Mouse (Mus musculus) E14TG2a.4 (cell line): ENCODE results near the gene Il27ra.
A peak's percentile ranks its signal among the peaks of the same experiment; 100 is the strongest.

Experiments
- H3K27me3 ChIP-seq: 2 replicates; pipeline ENCODE4 v1.6.1; 2014; ENCODE audit warnings: low read length, control low read depth; ENCODE audit not compliant: insufficient read depth
- H3K36me3 ChIP-seq: 2 replicates; pipeline ENCODE4 v1.6.1; 2014; ENCODE audit warnings: low read length, control low read depth; ENCODE audit not compliant: insufficient read depth
- H3K4me1 ChIP-seq: replicated peaks from 2 replicates; pipeline ENCODE4 v1.6.1; 2014; ENCODE audit warnings: low read depth, low read length, control low read depth
- H3K4me3 ChIP-seq: replicated peaks from 2 replicates; pipeline ENCODE4 v1.5.1; 2014; ENCODE audit warnings: mild to moderate bottlenecking, low read length
- H3K9me3 ChIP-seq: 2 replicates; pipeline ENCODE4 v1.6.1; 2014; ENCODE audit warnings: low read length, control low read depth
- CTCF ChIP-seq: conservative IDR thresholded peaks from 2 replicates; pipeline ENCODE4 v1.5.1; 2014; ENCODE audit warnings: low read length
- NANOG ChIP-seq: IDR thresholded peaks from 2 replicates; pipeline ENCODE4 v1.6.1; 2014; ENCODE audit warnings: borderline replicate concordance, low read length, mixed read lengths
- POU5F1 ChIP-seq: IDR thresholded peaks from 2 replicates; pipeline ENCODE4 v1.6.1; 2014; ENCODE audit warnings: low read length, borderline replicate concordance

The Il27ra gene

DNA sequence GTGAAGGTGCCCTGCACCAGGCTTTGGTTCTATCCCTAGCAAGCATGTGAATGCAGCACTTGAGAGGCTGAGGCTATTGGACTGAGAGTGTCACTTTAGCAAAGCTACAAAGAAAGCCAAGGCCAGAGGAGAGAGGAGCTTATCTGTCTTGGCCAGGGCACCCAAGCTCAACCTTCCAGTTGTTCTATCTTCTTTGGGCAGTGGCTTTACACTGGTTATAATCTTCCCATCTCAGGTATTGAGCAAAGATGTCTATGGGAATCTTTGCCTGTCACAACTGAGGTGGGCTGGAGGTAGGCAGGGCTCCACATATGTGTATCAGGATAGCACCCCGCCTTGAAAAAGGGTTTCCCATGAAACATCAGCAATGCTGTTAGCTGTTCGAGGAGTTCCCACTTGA lies 17.9 kb upstream of the Il27ra start:
- Histone ChIP-seq H3K36me3 (no peaks in the 10 kb centered on the region), H3K4me1 (peaks cover 14% of the 10 kb centered on the region), H3K9me3 (peaks cover 18% of the 10 kb centered on the region), H3K27me3 (no peaks in the 10 kb centered on the region), H3K4me3 (no peak overlapping the region)
- no peak for TF ChIP-seq POU5F1
- no peak for TF ChIP-seq NANOG
- no peak for TF ChIP-seq CTCF

DNA sequence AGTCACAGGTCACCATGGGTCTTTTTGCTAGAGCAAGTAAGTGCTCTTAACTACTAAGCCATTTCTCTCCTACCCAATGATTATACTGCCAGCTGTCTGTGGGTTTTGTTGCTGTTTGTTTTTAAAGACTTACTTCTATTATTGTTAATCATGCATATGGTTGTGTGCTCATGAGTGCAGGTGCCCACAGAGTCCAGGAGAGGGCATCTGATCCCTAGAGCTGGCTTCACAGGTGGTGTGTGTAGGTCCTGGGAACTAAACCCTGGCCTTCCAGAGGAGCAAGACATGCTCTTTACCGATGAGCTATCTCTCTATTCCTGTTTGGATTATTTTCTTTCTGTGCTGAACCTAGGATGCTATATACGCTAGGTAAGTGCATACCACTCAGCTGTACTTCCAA lies 16.8 kb upstream of the Il27ra start:
- H3K9me3 ChIP-seq = peaks cover 20% of the 10 kb centered on the region
- no peaks in the 10 kb centered on the region for H3K27me3 ChIP-seq
- no peaks in the 10 kb centered on the region for H3K36me3 ChIP-seq
- H3K4me3 ChIP-seq = no peak overlapping the region
- H3K4me1 ChIP-seq = peaks cover 10% of the 10 kb centered on the region
- no peak for TF ChIP-seq NANOG
- no peak for TF ChIP-seq POU5F1
- TF ChIP-seq CTCF = no peak

DNA sequence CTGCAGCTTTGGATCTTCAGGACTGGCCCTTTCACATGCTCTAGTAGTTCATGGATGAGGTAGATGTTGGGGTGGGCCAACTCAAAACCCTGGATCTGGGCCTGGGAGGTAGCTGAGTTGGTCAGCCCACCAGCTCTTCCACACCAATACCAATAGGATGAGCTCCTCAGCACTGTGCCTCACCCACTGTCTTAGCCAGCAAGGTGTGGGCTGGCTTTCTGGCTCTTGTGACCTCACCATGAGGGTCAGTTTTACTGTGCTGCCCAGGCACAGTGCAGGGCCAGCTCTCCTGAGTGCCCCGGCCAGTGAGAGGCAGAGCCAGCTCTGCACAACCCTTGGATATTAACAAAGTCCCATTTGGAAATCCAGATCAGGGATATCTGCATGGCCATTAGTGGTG lies 15.4 kb upstream of the Il27ra start:
- no peak for TF ChIP-seq POU5F1
- TF ChIP-seq NANOG = no peak
- no peak for TF ChIP-seq CTCF
- peaks cover 20% of the 10 kb centered on the region for H3K9me3 ChIP-seq
- H3K4me3 ChIP-seq = 0 out of 2 replicates have a peak overlapping the region, but pooled peaks have one; percentile 13
- no peaks in the 10 kb centered on the region for H3K27me3 ChIP-seq
- peaks cover 9% of the 10 kb centered on the region; the same call in 1 of the 2 replicates for H3K4me1 ChIP-seq
- no peaks in the 10 kb centered on the region for H3K36me3 ChIP-seq

DNA sequence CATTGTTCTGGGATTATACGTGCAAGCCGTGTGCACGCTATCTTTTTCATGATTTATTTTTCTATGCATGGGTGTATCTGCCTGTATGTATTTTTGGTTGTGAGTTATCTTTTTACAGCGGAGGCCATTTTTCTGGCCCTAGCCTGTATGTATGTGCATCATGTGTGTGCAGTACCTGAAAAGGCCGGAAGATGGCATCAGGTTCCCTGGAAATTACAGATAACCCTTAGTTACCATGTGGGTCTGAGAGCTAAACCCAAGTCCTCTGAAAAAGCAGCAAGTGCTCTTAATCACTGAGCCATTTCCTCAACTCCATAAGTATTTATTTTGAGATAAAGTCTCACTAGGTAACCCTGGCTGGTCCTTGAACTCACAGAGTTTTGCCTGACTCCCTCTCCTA lies 10.8 kb upstream of the Il27ra start:
- TF ChIP-seq CTCF (peak; percentile 75), POU5F1 (no peak)
- Histone ChIP-seq H3K9me3 (peaks cover 20% of the 10 kb centered on the region), H3K4me3 (no peak overlapping the region), H3K36me3 (no peaks in the 10 kb centered on the region), H3K4me1 (peaks cover 9% of the 10 kb centered on the region; the same call in 1 of the 2 replicates), H3K27me3 (0 out of 2 replicates have a peak, but pooled peaks cover 7% of the 10 kb centered on the region)

DNA sequence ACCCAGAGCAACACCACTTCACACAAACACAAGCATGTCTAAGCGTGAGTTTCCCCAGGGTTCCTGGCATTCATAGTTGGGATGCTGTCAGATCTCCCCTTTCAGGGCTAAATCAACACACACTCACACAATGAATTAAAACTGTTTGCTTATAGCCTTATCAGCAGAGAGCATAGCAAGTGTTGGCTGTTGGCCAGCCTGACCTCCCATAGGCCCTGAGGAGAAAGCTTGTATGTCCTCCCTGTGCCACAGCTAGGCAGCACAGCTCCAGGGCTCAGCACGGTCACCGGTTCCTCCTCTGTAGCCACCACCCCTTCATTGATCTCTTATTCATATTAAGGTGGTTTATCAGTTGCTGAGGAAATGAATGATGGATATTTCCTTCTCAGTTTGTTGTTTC lies 10.4 kb upstream of the Il27ra start:
- TF ChIP-seq POU5F1 (no peak), NANOG (no peak), CTCF (no peak)
- H3K27me3 ChIP-seq = peaks cover 9% of the 10 kb centered on the region; the same call in 1 of the 2 replicates
- no peak overlapping the region for H3K4me3 ChIP-seq
- H3K9me3 ChIP-seq = peaks cover 15% of the 10 kb centered on the region
- peaks cover 12% of the 10 kb centered on the region; the same call in 1 of the 2 replicates for H3K4me1 ChIP-seq
- no peaks in the 10 kb centered on the region for H3K36me3 ChIP-seq

DNA sequence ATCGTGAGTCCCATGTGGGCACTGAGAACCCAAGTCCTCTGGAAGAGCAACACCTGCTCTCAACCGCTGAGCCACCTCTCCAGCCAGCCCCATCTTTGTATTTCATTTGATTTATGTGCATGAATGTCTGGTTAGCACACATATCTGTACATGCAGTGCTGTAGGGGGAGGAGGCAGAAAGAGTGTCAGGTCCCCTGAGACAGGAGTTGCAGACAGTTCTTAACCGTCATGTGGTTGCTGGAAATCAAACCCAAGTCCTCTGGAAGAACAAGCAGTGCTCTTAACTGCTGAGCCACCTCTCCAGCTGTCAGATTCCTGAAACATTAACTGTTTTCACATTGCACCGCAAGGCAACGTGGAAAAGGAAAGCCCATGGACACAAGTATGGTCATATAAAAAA lies 5.8 kb upstream of the Il27ra start:
- H3K4me1 ChIP-seq = peaks cover 24% of the 10 kb centered on the region
- H3K4me3 ChIP-seq = no peak overlapping the region
- TF ChIP-seq CTCF (no peak), NANOG (no peak), POU5F1 (no peak)
- H3K36me3 ChIP-seq = no peaks in the 10 kb centered on the region
- peaks cover 34% of the 10 kb centered on the region for H3K27me3 ChIP-seq
- H3K9me3 ChIP-seq = no peaks in the 10 kb centered on the region

DNA sequence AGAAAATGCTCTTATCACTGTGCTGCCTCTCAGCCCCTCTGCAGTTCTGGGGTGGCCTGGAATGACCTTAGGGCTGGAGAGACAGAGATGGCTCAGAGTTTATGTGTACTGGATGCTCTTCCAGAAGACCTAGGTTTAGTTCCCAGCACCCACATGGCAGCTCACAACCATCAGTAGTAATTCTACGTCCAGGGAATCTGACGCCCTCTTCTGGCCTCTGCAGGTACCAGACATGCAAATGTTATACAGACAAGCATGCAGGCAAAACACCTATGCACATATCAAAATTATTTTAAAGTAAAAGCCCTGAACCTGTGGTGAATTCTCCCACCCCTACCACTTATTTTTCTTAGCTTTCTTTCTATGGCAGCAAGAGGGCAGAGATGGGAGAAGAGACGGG lies 4.1 kb upstream of the Il27ra start:
- Histone ChIP-seq H3K27me3 (peaks cover 51% of the 10 kb centered on the region), H3K4me1 (peaks cover 41% of the 10 kb centered on the region), H3K9me3 (no peaks in the 10 kb centered on the region), H3K36me3 (no peaks in the 10 kb centered on the region), H3K4me3 (no peak overlapping the region)
- TF ChIP-seq POU5F1 (no peak), NANOG (no peak), CTCF (peak; percentile 14; the same call in 1 of the 2 replicates)

DNA sequence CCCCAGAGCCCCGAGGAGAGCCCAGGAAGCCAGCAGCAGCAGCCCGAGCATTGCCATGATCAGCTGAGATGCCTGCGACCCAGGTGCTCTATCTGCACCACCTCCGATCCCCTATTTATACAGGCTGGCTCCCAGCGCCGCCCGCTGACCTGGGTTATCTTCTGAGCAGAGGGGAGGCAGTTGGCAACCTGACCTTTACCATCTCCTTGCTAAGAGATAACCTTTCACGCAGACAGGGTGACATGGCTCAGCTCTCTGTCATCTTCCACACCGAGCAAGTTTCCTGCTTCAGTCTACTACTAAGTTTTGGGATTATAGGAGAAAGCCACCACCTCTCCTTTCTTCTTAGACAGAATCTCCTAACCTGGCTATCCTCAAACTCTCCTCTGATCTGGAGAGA lies 2.5 kb upstream of the Il27ra start, which contains the start of gene Rln3:
TSS of gene Rln3 (minus strand) at position 101 of the 400 bp plus-strand sequence.
- no peak for TF ChIP-seq NANOG
- no peak for TF ChIP-seq POU5F1
- no peak for TF ChIP-seq CTCF
- peaks cover 58% of the 10 kb centered on the region for H3K27me3 ChIP-seq
- peaks cover 52% of the 10 kb centered on the region for H3K4me1 ChIP-seq
- no peaks in the 10 kb centered on the region for H3K9me3 ChIP-seq
- peak within 1 kb of the TSS; percentile 73 for H3K4me3 ChIP-seq
- H3K36me3 ChIP-seq = no peaks in the 10 kb centered on the region

DNA sequence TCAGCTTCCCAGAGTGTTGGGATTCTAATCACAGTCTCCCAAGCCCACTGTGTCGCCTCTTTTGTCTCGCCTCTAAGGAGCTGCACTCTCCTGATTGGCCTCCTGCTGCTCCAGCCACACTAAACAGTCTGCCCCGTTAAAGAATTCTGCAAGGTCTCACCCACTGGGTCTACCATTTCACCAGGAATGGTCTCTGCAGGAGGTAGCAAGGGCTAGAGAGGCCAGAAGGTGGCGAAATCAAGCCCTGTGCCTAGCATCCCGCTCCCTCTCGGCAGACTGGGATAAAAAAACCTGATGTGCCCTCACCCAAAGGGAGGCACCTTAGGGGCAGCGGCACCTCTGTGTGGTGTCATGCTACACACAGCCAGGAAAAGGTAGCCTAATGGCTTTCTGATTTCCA lies 1.7 kb upstream of the Il27ra start:
- Histone ChIP-seq H3K9me3 (no peaks in the 10 kb centered on the region), H3K4me3 (peak overlapping the region; percentile 73), H3K27me3 (peaks cover 58% of the 10 kb centered on the region), H3K4me1 (peaks cover 58% of the 10 kb centered on the region), H3K36me3 (no peaks in the 10 kb centered on the region)
- TF ChIP-seq POU5F1 (no peak), CTCF (no peak; the same call in 1 of the 2 replicates), NANOG (no peak)
